Mouse (Mus musculus): ENCODE results near the gene Olfr1459. TPM values are rescaled to one million over a fixed set of nuclear protein-coding genes. Genes with fewer than 3 reads are reported as not detected.

Gene Olfr1459
- polyA plus RNA-seq (2015; fragmentation: Nextera tagmentation; extraction: Ambion mirVana) = not detected in 2 replicates

GRCm38 (mm10) chr19:13149449-13149848, at the start of gene Olfr1459:
Olfr1459 (minus strand) TSS chr19:13149549.

GRCm38 (mm10) chr19:13185434-13185833, 36.1 kb upstream of the Olfr1459 start, which contains the start of gene Olfr1462:
Olfr1462 (plus strand) TSS chr19:13185734.

GRCm38 (mm10) chr19:13162700-13163099, 13.4 kb upstream of the Olfr1459 start, which contains the start of gene Olfr1461:
Olfr1461 (plus strand) TSS chr19:13163000.

GRCm38 (mm10) chr19:13106675-13107074, 42.7 kb downstream of the Olfr1459 start, which contains the start of gene Olfr1458:
Olfr1458 (minus strand) TSS chr19:13106775.

GRCm38 (mm10) chr19:13097791-13098190, 51.6 kb downstream of the Olfr1459 start, which contains the start of gene Olfr1457:
Olfr1457 (minus strand) TSS chr19:13097891.

Other genes starting within 250 kb of the Olfr1459 start
- gene Olfr1447, start 245.8 kb downstream of the Olfr1459 start, polyA plus RNA-seq (2015; fragmentation: Nextera tagmentation; extraction: Ambion mirVana) = not detected in 2 replicates
- gene Olfr1448, start 225.1 kb downstream of the Olfr1459 start, polyA plus RNA-seq (2015; fragmentation: Nextera tagmentation; extraction: Ambion mirVana) = not detected in 2 replicates
- gene Olfr1449, start 218.7 kb downstream of the Olfr1459 start, polyA plus RNA-seq (2015; fragmentation: Nextera tagmentation; extraction: Ambion mirVana) = not detected in 2 replicates
- not detected in 2 replicates for gene Olfr1450, start 199.3 kb downstream of the Olfr1459 start, polyA plus RNA-seq (2015; fragmentation: Nextera tagmentation; extraction: Ambion mirVana)
- gene Olfr1451, start 154.5 kb downstream of the Olfr1459 start, polyA plus RNA-seq (2015; fragmentation: Nextera tagmentation; extraction: Ambion mirVana) = not detected in 2 replicates
- gene Olfr1453, start 121.2 kb downstream of the Olfr1459 start, polyA plus RNA-seq (2015; fragmentation: Nextera tagmentation; extraction: Ambion mirVana) = not detected in 2 replicates
- not detected in 2 replicates for gene Olfr1454, start 88.9 kb downstream of the Olfr1459 start, polyA plus RNA-seq (2015; fragmentation: Nextera tagmentation; extraction: Ambion mirVana)
- not detected in 2 replicates for gene Olfr1457, start 51.7 kb downstream of the Olfr1459 start, polyA plus RNA-seq (2015; fragmentation: Nextera tagmentation; extraction: Ambion mirVana)
- not detected in 2 replicates for gene Olfr1458, start 42.8 kb downstream of the Olfr1459 start, polyA plus RNA-seq (2015; fragmentation: Nextera tagmentation; extraction: Ambion mirVana)
- not detected in 2 replicates for gene Olfr1461, start 13.5 kb upstream of the Olfr1459 start, polyA plus RNA-seq (2015; fragmentation: Nextera tagmentation; extraction: Ambion mirVana)
- not detected in 2 replicates for gene Olfr1462, start 36.2 kb upstream of the Olfr1459 start, polyA plus RNA-seq (2015; fragmentation: Nextera tagmentation; extraction: Ambion mirVana)
- gene Olfr1463, start 81.8 kb upstream of the Olfr1459 start, polyA plus RNA-seq (2015; fragmentation: Nextera tagmentation; extraction: Ambion mirVana) = not detected in 2 replicates
- not detected in 2 replicates for gene Olfr1465, start 166.0 kb upstream of the Olfr1459 start, polyA plus RNA-seq (2015; fragmentation: Nextera tagmentation; extraction: Ambion mirVana)
- gene Olfr1466, start 189.3 kb upstream of the Olfr1459 start, polyA plus RNA-seq (2015; fragmentation: Nextera tagmentation; extraction: Ambion mirVana) = not detected in 2 replicates
- gene Olfr1467, start 212.7 kb upstream of the Olfr1459 start, polyA plus RNA-seq (2015; fragmentation: Nextera tagmentation; extraction: Ambion mirVana) = not detected in 2 replicates